Mouse (Mus musculus) MEL-GATA-1-ER (cell line): Measurements from ENCODE around the gene Ptgr2.

Source experiments
- DNase-seq: peaks from one replicate; pipeline ENCODE4 v3.0.0-alpha.2; 2012; ENCODE audit warnings: low read depth; ENCODE audit errors: extremely low read depth

Gene Ptgr2

GRCm38 (mm10) chr12:84304554-84304953 lies 19.5 kb downstream of the Ptgr2 start:
- no peak for DNase-seq

- DNase-seq = no peak
These were observed 26.3 kb downstream of the Ptgr2 start for GRCm38 (mm10) chr12:84311306-84311705.

GRCm38 (mm10) chr12:84316006-84316405 lies 31.0 kb downstream of the Ptgr2 start:
- DNase-seq = no peak

GRCm38 (mm10) chr12:84316721-84317621 lies 31.9 kb downstream of the Ptgr2 start, which contains the start of gene Zfp410:
Gene Zfp410, plus strand, starts transcription at chr12:84316852.
- DNase-seq = peak; percentile 65

- DNase-seq = no peak
These were observed 42.1 kb downstream of the Ptgr2 start for GRCm38 (mm10) chr12:84327111-84327512.

- peak; percentile 78 for DNase-seq
These were observed 52.1 kb downstream of the Ptgr2 start for GRCm38 (mm10) chr12:84336963-84337625.

GRCm38 (mm10) chr12:84347192-84347591 lies 62.2 kb downstream of the Ptgr2 start:
- DNase-seq = no peak

- DNase-seq = peak; percentile 18
These were observed 73.7 kb downstream of the Ptgr2 start for GRCm38 (mm10) chr12:84358699-84359098.

- DNase-seq = peak; percentile 99
These were observed 76.8 kb downstream of the Ptgr2 start, which contains the start of the genes Coq6 and Fam161b for GRCm38 (mm10) chr12:84361555-84362489. Gene Coq6, plus strand, starts transcription at chr12:84361657. Gene Fam161b, minus strand, starts transcription at chr12:84361833.

- DNase-seq = no peak
These were observed 77.8 kb downstream of the Ptgr2 start for GRCm38 (mm10) chr12:84362872-84363271.

GRCm38 (mm10) chr12:84364291-84364690 lies 79.3 kb downstream of the Ptgr2 start:
- no peak for DNase-seq

GRCm38 (mm10) chr12:84365137-84365536 lies 80.1 kb downstream of the Ptgr2 start:
- DNase-seq = no peak
